ENCODE assay signal across 27 mouse cellular contexts in genomic region chr10:79818225-79818624, GRCm38 (mm10). TPM values are rescaled to one million over a fixed set of nuclear protein-coding genes. Genes with fewer than 3 reads are reported as not detected.
DNase-seq lines count a peak whose midpoint lies in the region; ATAC-seq and TF ChIP-seq lines count a peak whose summit lies in the region.
"Had no signal": no experiment of that assay in that cellular context is flagged by ENCODE, and none has a peak within 500 bp of the region (broad histone marks: within the 10 kb centered on the region; RNA-seq: fewer than 3 reads in every experiment).

No protein-coding gene starts in this region.

- DNase-seq in heart, postnatal 14 days = no peak
- DNase-seq in kidney, postnatal 0 days (ENCODE audit: low spot score) = no peak
- DNase-seq in neural tube, embryonic 10.5 days (ENCODE audit: extremely low spot score, low spot score) = no peak
- DNase-seq in gastrocnemius, postnatal 25 days = no peak
- DNase-seq: adrenal gland, postnatal 36 days; cerebellum, adult 9-10 months; heart, postnatal 36 days; kidney, adult 2 months; layer of hippocampus, adult 9-11 months; lung, embryonic 14.5 days; thymus, adult 18-20 months; thymus, postnatal 36 days had no signal

- no peak for ATAC-seq in heart, embryonic 13.5 days (ENCODE audit: extremely low read depth, insufficient number of reproducible peaks, low FRiP score, low TSS enrichment)
- ATAC-seq in kidney, postnatal 0 days (replicated peaks; ENCODE audit: low FRiP score, low read depth) = no peak
- ATAC-seq in kidney, embryonic 16.5 days (ENCODE audit: low FRiP score, low TSS enrichment) = no peak
- ATAC-seq in neural tube, embryonic 13.5 days (ENCODE audit: low read depth) = no peak
- ATAC-seq in stomach, embryonic 16.5 days (ENCODE audit: insufficient read depth, low FRiP score) = no peak
- ATAC-seq: forebrain, embryonic 14.5 days; hindbrain, postnatal 0 days; Patski had no signal

- H3K27me3 ChIP-seq in heart, embryonic 13.5 days (replicated peaks) = no peaks in the 10 kb centered on the region
- H3K27me3 ChIP-seq in kidney, postnatal 0 days (ENCODE audit: insufficient read depth, low read length) = no peaks in the 10 kb centered on the region
- H3K27me3 ChIP-seq in kidney, embryonic 16.5 days (ENCODE audit: insufficient read depth, low read length) = no peaks in the 10 kb centered on the region
- H3K27me3 ChIP-seq in neural tube, embryonic 13.5 days = no peaks in the 10 kb centered on the region
- no peaks in the 10 kb centered on the region for H3K27me3 ChIP-seq in stomach, embryonic 16.5 days (ENCODE audit: control insufficient read depth, insufficient read depth, low read length)
- H3K27me3 ChIP-seq: neural tube, embryonic 12.5 days; Patski had no signal

- intact Hi-C loops in heart, postnatal 14 days (cut with DNase I) = loop anchor here (5.0 kb wide), 1 partner anchor 36 kb away; no protein-coding TSS in a partner anchor

- H3K9ac ChIP-seq in heart, embryonic 13.5 days = 0 out of 2 replicates have a peak overlapping the region, but pooled peaks have one; percentile 12
- no peak overlapping the region for H3K9ac ChIP-seq in kidney, postnatal 0 days (ENCODE audit: low read depth, low read length)
- no peak overlapping the region for H3K9ac ChIP-seq in kidney, embryonic 16.5 days (replicated peaks; ENCODE audit: low read length)
- H3K9ac ChIP-seq in neural tube, embryonic 13.5 days = no peak overlapping the region
- H3K9ac ChIP-seq in stomach, embryonic 16.5 days (ENCODE audit: low read length) = no peak overlapping the region
- H3K9ac ChIP-seq: liver, embryonic 14.5 days; lung, embryonic 14.5 days; neural tube, embryonic 12.5 days had no signal

- no peak for TF ChIP-seq CTCF in kidney, postnatal 0 days (IDR thresholded peaks at IDR 0.05; ENCODE audit: low read depth)

- 64% methylated on average over 4 of the region's 4 CpGs for WGBS in heart, embryonic 13.5 days
- WGBS in kidney, postnatal 0 days = 71% methylated on average over 4 of the region's 4 CpGs
- WGBS in kidney, embryonic 16.5 days = 70% methylated on average over 4 of the region's 4 CpGs
- WGBS in neural tube, embryonic 13.5 days = 70% methylated on average over 4 of the region's 4 CpGs
- 60% methylated on average over 4 of the region's 4 CpGs for WGBS in stomach, embryonic 16.5 days

- H3K36me3 ChIP-seq in heart, embryonic 13.5 days = peaks cover 40% of the 10 kb centered on the region
- H3K36me3 ChIP-seq in kidney, postnatal 0 days (ENCODE audit: insufficient read depth, low read length) = peaks cover 14% of the 10 kb centered on the region; the same call in 1 of the 2 replicates
- H3K36me3 ChIP-seq in kidney, embryonic 16.5 days (ENCODE audit: insufficient read depth, low read length) = peaks cover 22% of the 10 kb centered on the region
- H3K36me3 ChIP-seq in neural tube, embryonic 13.5 days = peaks cover 71% of the 10 kb centered on the region
- 0 out of 2 replicates have a peak, but pooled peaks cover 5% of the 10 kb centered on the region for H3K36me3 ChIP-seq in stomach, embryonic 16.5 days (ENCODE audit: control insufficient read depth, insufficient read depth, low read length)

- H3K9me3 ChIP-seq in heart, embryonic 13.5 days = no peaks in the 10 kb centered on the region
- no peaks in the 10 kb centered on the region for H3K9me3 ChIP-seq in kidney, postnatal 0 days (replicated peaks; ENCODE audit: low read length)
- no peaks in the 10 kb centered on the region for H3K9me3 ChIP-seq in kidney, embryonic 16.5 days (ENCODE audit: low read length)
- H3K9me3 ChIP-seq in neural tube, embryonic 13.5 days = no peaks in the 10 kb centered on the region
- H3K9me3 ChIP-seq in stomach, embryonic 16.5 days (replicated peaks; ENCODE audit: control insufficient read depth, low read length) = no peaks in the 10 kb centered on the region
- H3K9me3 ChIP-seq: megakaryocyte, embryonic 14.5 days; neural tube, embryonic 12.5 days had no signal

- H3K4me3 ChIP-seq in heart, embryonic 13.5 days = no peak overlapping the region
- H3K4me3 ChIP-seq in kidney, postnatal 0 days (replicated peaks; ENCODE audit: low read depth, low read length) = no peak overlapping the region
- H3K4me3 ChIP-seq in kidney, embryonic 16.5 days (ENCODE audit: low read length) = no peak overlapping the region
- H3K4me3 ChIP-seq in neural tube, embryonic 13.5 days = no peak overlapping the region
- no peak overlapping the region for H3K4me3 ChIP-seq in stomach, embryonic 16.5 days (replicated peaks; ENCODE audit: low read length)
- H3K4me3 ChIP-seq: erythroblast, embryonic 14.5 days; megakaryocyte, embryonic 14.5 days; neural tube, embryonic 12.5 days had no signal

- H3K4me1 ChIP-seq in heart, embryonic 13.5 days = peaks cover 11% of the 10 kb centered on the region
- H3K4me1 ChIP-seq in kidney, postnatal 0 days (replicated peaks; ENCODE audit: insufficient read depth, low read length) = peaks cover 21% of the 10 kb centered on the region
- peaks cover 51% of the 10 kb centered on the region for H3K4me1 ChIP-seq in kidney, embryonic 16.5 days (ENCODE audit: insufficient read depth, low read length)
- H3K4me1 ChIP-seq in neural tube, embryonic 13.5 days (replicated peaks) = peaks cover 22% of the 10 kb centered on the region; the same call in 1 of the 2 replicates
- H3K4me1 ChIP-seq in stomach, embryonic 16.5 days (ENCODE audit: control insufficient read depth, insufficient read depth, low read length) = peaks cover 24% of the 10 kb centered on the region

- H3K4me2 ChIP-seq in heart, embryonic 13.5 days = no peak overlapping the region
- no peak overlapping the region for H3K4me2 ChIP-seq in kidney, postnatal 0 days (ENCODE audit: low read length)
- no peak overlapping the region for H3K4me2 ChIP-seq in kidney, embryonic 16.5 days (replicated peaks; ENCODE audit: low read depth, low read length)
- H3K4me2 ChIP-seq in neural tube, embryonic 13.5 days = no peak overlapping the region
- H3K4me2 ChIP-seq in stomach, embryonic 16.5 days (ENCODE audit: low read depth, low read length) = no peak overlapping the region
- H3K4me2 ChIP-seq: lung, embryonic 14.5 days; neural tube, embryonic 12.5 days had no signal

- no peak overlapping the region for H3K27ac ChIP-seq in heart, embryonic 13.5 days (replicated peaks)
- H3K27ac ChIP-seq in kidney, postnatal 0 days = 0 out of 2 replicates have a peak overlapping the region, but pooled peaks have one; percentile 6
- no peak overlapping the region for H3K27ac ChIP-seq in kidney, embryonic 16.5 days (ENCODE audit: low read length)
- H3K27ac ChIP-seq in neural tube, embryonic 13.5 days (replicated peaks) = peak overlapping the region; percentile 18; the same call in 1 of the 2 replicates
- 0 out of 2 replicates have a peak overlapping the region, but pooled peaks have one; percentile 18 for H3K27ac ChIP-seq in stomach, embryonic 16.5 days (ENCODE audit: low read length)
- H3K27ac ChIP-seq: hindbrain, postnatal 0 days; liver, embryonic 14.5 days; neural tube, embryonic 12.5 days had no signal

RNA-seq across cellular contexts. Expression of gene Misp, which starts 2.6 kb away (rescaled TPM):
- 1.2 and 1.4 TPM in 2 replicates for polyA plus RNA-seq in heart, embryonic 13.5 days (2015; fragmentation: Nextera tagmentation; extraction: Ambion mirVana)
- under 1 TPM; 0.26 to 0.54 TPM for total RNA-seq in heart, postnatal 14 days (2021)
- 24.5 and 24.8 TPM in 2 replicates for polyA plus RNA-seq in kidney, postnatal 0 days (2015; fragmentation: Nextera tagmentation; extraction: Ambion mirVana)
- polyA plus RNA-seq in kidney, embryonic 16.5 days (2015; fragmentation: Nextera tagmentation; extraction: Ambion mirVana) = 18.2 and 18.5 TPM in 2 replicates
- polyA plus RNA-seq in neural tube, embryonic 13.5 days (2015; fragmentation: Nextera tagmentation; extraction: Ambion mirVana) = 2.1 and 2.5 TPM in 2 replicates
- polyA plus RNA-seq in stomach, embryonic 16.5 days (2015; fragmentation: Nextera tagmentation; extraction: Ambion mirVana) = 50.6 and 62.3 TPM in 2 replicates
- total RNA-seq in gastrocnemius, postnatal 25 days (2021) = under 1 TPM in 1 of 2 experiments, not detected in 1; 0.40 TPM
- total RNA-seq: gastrocnemius, adult 8-10 months; granulocyte monocyte progenitor cell, adult 5-6 weeks had no signal
- polyA plus RNA-seq: erythroblast, embryonic 14.5 days had no signal

RNA-seq across cellular contexts. Expression of gene Palm, which starts 24.9 kb away (rescaled TPM):
- polyA plus RNA-seq in heart, embryonic 13.5 days (2015; fragmentation: Nextera tagmentation; extraction: Ambion mirVana) = 67.1 and 69.3 TPM in 2 replicates
- total RNA-seq in heart, postnatal 14 days (2021) = 10 to 100 TPM; 71.8 to 86.5 TPM
- 132 and 152 TPM in 2 replicates for polyA plus RNA-seq in kidney, postnatal 0 days (2015; fragmentation: Nextera tagmentation; extraction: Ambion mirVana)
- 190 and 194 TPM in 2 replicates for polyA plus RNA-seq in kidney, embryonic 16.5 days (2015; fragmentation: Nextera tagmentation; extraction: Ambion mirVana)
- polyA plus RNA-seq in neural tube, embryonic 13.5 days (2015; fragmentation: Nextera tagmentation; extraction: Ambion mirVana) = 214 and 231 TPM in 2 replicates
- polyA plus RNA-seq in stomach, embryonic 16.5 days (2015; fragmentation: Nextera tagmentation; extraction: Ambion mirVana) = 56.8 and 58.0 TPM in 2 replicates
- total RNA-seq in gastrocnemius, postnatal 25 days (2021) = 10 to 100 TPM; 23.6 to 24.8 TPM

RNA-seq across cellular contexts. Expression of gene Prss57, which starts 27.5 kb away (rescaled TPM):
- 0.51 TPM in 1 of 2 replicates, not detected in the other for polyA plus RNA-seq in heart, embryonic 13.5 days (2015; fragmentation: Nextera tagmentation; extraction: Ambion mirVana)
- under 1 TPM in 1 of 2 experiments, not detected in 1; 0.51 TPM for total RNA-seq in heart, postnatal 14 days (2021)
- 0.04 and 0.06 TPM in 2 replicates for polyA plus RNA-seq in kidney, postnatal 0 days (2015; fragmentation: Nextera tagmentation; extraction: Ambion mirVana)
- not detected in 2 replicates for polyA plus RNA-seq in kidney, embryonic 16.5 days (2015; fragmentation: Nextera tagmentation; extraction: Ambion mirVana)
- polyA plus RNA-seq in neural tube, embryonic 13.5 days (2015; fragmentation: Nextera tagmentation; extraction: Ambion mirVana) = 0.07 and 0.69 TPM in 2 replicates
- polyA plus RNA-seq in stomach, embryonic 16.5 days (2015; fragmentation: Nextera tagmentation; extraction: Ambion mirVana) = 0.55 and 0.72 TPM in 2 replicates
- total RNA-seq in gastrocnemius, postnatal 25 days (2021) = not detected
- total RNA-seq: adrenal gland, adult 18-20 months; adrenal gland, postnatal 36 days; gastrocnemius, adult 8-10 months; heart, postnatal 36 days had no signal
- polyA plus RNA-seq: lung, embryonic 14.5 days; Patski; stomach, embryonic 14.5 days had no signal

RNA-seq across cellular contexts. Expression of gene Ptbp1, which starts 36.0 kb away (rescaled TPM):
- polyA plus RNA-seq in heart, embryonic 13.5 days (2015; fragmentation: Nextera tagmentation; extraction: Ambion mirVana) = 122 and 141 TPM in 2 replicates
- total RNA-seq in heart, postnatal 14 days (2021) = 10 to 100 TPM; 82.2 TPM
- polyA plus RNA-seq in kidney, postnatal 0 days (2015; fragmentation: Nextera tagmentation; extraction: Ambion mirVana) = 220 and 238 TPM in 2 replicates
- polyA plus RNA-seq in kidney, embryonic 16.5 days (2015; fragmentation: Nextera tagmentation; extraction: Ambion mirVana) = 431 and 491 TPM in 2 replicates
- polyA plus RNA-seq in neural tube, embryonic 13.5 days (2015; fragmentation: Nextera tagmentation; extraction: Ambion mirVana) = 87.9 and 114 TPM in 2 replicates
- 268 and 308 TPM in 2 replicates for polyA plus RNA-seq in stomach, embryonic 16.5 days (2015; fragmentation: Nextera tagmentation; extraction: Ambion mirVana)
- 10 to 100 TPM; 26.8 to 27.1 TPM for total RNA-seq in gastrocnemius, postnatal 25 days (2021)

RNA-seq across cellular contexts. Expression of gene Fstl3, which starts 41.2 kb away (rescaled TPM):
- polyA plus RNA-seq in heart, embryonic 13.5 days (2015; fragmentation: Nextera tagmentation; extraction: Ambion mirVana) = 23.8 and 27.3 TPM in 2 replicates
- 1 to 10 TPM; 2.8 to 3.4 TPM for total RNA-seq in heart, postnatal 14 days (2021)
- polyA plus RNA-seq in kidney, postnatal 0 days (2015; fragmentation: Nextera tagmentation; extraction: Ambion mirVana) = 32.9 and 38.7 TPM in 2 replicates
- polyA plus RNA-seq in kidney, embryonic 16.5 days (2015; fragmentation: Nextera tagmentation; extraction: Ambion mirVana) = 23.9 and 26.4 TPM in 2 replicates
- 1.9 and 2.8 TPM in 2 replicates for polyA plus RNA-seq in neural tube, embryonic 13.5 days (2015; fragmentation: Nextera tagmentation; extraction: Ambion mirVana)
- 18.1 and 23.1 TPM in 2 replicates for polyA plus RNA-seq in stomach, embryonic 16.5 days (2015; fragmentation: Nextera tagmentation; extraction: Ambion mirVana)
- total RNA-seq in gastrocnemius, postnatal 25 days (2021) = 1 to 10 TPM; 2.0 to 2.1 TPM

Comparison
In these comparisons a context has a peak if more than half of its experiments do, and no peak if none do; other contexts are left out.
1. H3K27ac ChIP-seq: peak in kidney, postnatal 0 days (single experiment), neural tube, embryonic 13.5 days (single experiment) and stomach, embryonic 16.5 days (single experiment); none in heart, embryonic 13.5 days (single experiment) and kidney, embryonic 16.5 days (single experiment).